Mouse (Mus musculus): ENCODE results near the gene Snca.
"Not testable (repeated sequence)": the region's sequence is repeated elsewhere in the genome, so short reads cannot be mapped to it uniquely, and the experiment has no call there.

Snca gene

GRCm38 (mm10) chr6:60709997-60710471 lies 119.6 kb downstream of the Snca start:
- DNase-seq: no peak

GRCm38 (mm10) chr6:60698072-60698471 lies 131.6 kb downstream of the Snca start:
- DNase-seq: no peak

GRCm38 (mm10) chr6:60687048-60687447 lies 142.6 kb downstream of the Snca start:
- DNase-seq: not testable (repeated sequence)

GRCm38 (mm10) chr6:60682233-60682632 lies 147.4 kb downstream of the Snca start:
- DNase-seq: no peak
